Mouse (Mus musculus): ENCODE results near the gene Uhrf1bp1l. TPM values are rescaled to one million over a fixed set of nuclear protein-coding genes. Genes with fewer than 3 reads are reported as not detected.

Uhrf1bp1l gene
- total RNA-seq, 2 experiments from 2014 or later, result 87.6 to 92.0 TPM

- intact Hi-C loops (cut with DNase I), result no loop called here
- no peak for DNase-seq (ENCODE audit: low spot score in 2 of 2)
Measured at GRCm38 (mm10) chr10:89743266-89743665, 1.5 kb upstream of the Uhrf1bp1l start.

- intact Hi-C loops (cut with DNase I), result no loop called here
- DNase-seq (ENCODE audit: low spot score in 2 of 2), result no peak
Measured at GRCm38 (mm10) chr10:89744341-89744740, 450 bp upstream of the Uhrf1bp1l start.

- intact Hi-C loops (cut with DNase I), result no loop called here
- peak in 1 of 2 experiments; percentile 46 for DNase-seq (ENCODE audit: low spot score in 2 of 2)
Measured at GRCm38 (mm10) chr10:89745666-89746020, 852 bp downstream of the Uhrf1bp1l start.

- intact Hi-C loops (cut with DNase I), result no loop called here
- no peak for DNase-seq (ENCODE audit: low spot score in 2 of 2)
Measured at GRCm38 (mm10) chr10:89746581-89746980, 1.8 kb downstream of the Uhrf1bp1l start.

- intact Hi-C loops (cut with DNase I), result no loop called here
- no peak for DNase-seq (ENCODE audit: low spot score in 2 of 2)
Measured at GRCm38 (mm10) chr10:89747221-89747905, 2.6 kb downstream of the Uhrf1bp1l start.

- DNase-seq (ENCODE audit: low spot score in 2 of 2), result no peak
- intact Hi-C loops (cut with DNase I), result no loop called here
Measured at GRCm38 (mm10) chr10:89747911-89748310, 3.1 kb downstream of the Uhrf1bp1l start.

- DNase-seq (ENCODE audit: low spot score in 2 of 2), result no peak
- intact Hi-C loops (cut with DNase I), result no loop called here
Measured at GRCm38 (mm10) chr10:89748619-89749018, 3.8 kb downstream of the Uhrf1bp1l start.

GRCm38 (mm10) chr10:89751069-89751468 is 6.3 kb downstream of the Uhrf1bp1l start:
- intact Hi-C loops (cut with DNase I), result no loop called here

GRCm38 (mm10) chr10:89755231-89755630 is 10.4 kb downstream of the Uhrf1bp1l start:
- no peak for DNase-seq (ENCODE audit: low spot score in 2 of 2)
- intact Hi-C loops (cut with DNase I), result no loop called here

More at GRCm38 (mm10) chr10:89751069-89751468, 6.3 kb downstream of the Uhrf1bp1l start:
- DNase-seq (ENCODE audit: low spot score in 2 of 2), result no peak

- intact Hi-C loops (cut with DNase I), result no loop called here
- DNase-seq (ENCODE audit: low spot score in 2 of 2), result no peak
Measured at GRCm38 (mm10) chr10:89760772-89761171, 16.0 kb downstream of the Uhrf1bp1l start.

- intact Hi-C loops (cut with DNase I), result no loop called here
Measured at GRCm38 (mm10) chr10:89764457-89765121, 19.8 kb downstream of the Uhrf1bp1l start.

GRCm38 (mm10) chr10:89765790-89766714 is 21.3 kb downstream of the Uhrf1bp1l start:
- intact Hi-C loops (cut with DNase I), result no loop called here
- DNase-seq (ENCODE audit: low spot score in 2 of 2), result no peak

More at GRCm38 (mm10) chr10:89764457-89765121, 19.8 kb downstream of the Uhrf1bp1l start:
- DNase-seq (ENCODE audit: low spot score in 2 of 2), result no peak

- intact Hi-C loops (cut with DNase I), result no loop called here
- no peak for DNase-seq (ENCODE audit: low spot score in 2 of 2)
Measured at GRCm38 (mm10) chr10:89768352-89769020, 23.7 kb downstream of the Uhrf1bp1l start.

- intact Hi-C loops (cut with DNase I), result no loop called here
- no peak for DNase-seq (ENCODE audit: low spot score in 2 of 2)
Measured at GRCm38 (mm10) chr10:89769096-89769495, 24.3 kb downstream of the Uhrf1bp1l start.

- no peak for DNase-seq (ENCODE audit: low spot score in 2 of 2)
- intact Hi-C loops (cut with DNase I), result no loop called here
Measured at GRCm38 (mm10) chr10:89771894-89772293, 27.1 kb downstream of the Uhrf1bp1l start.

- intact Hi-C loops (cut with DNase I), result no loop called here
- no peak for DNase-seq (ENCODE audit: low spot score in 2 of 2)
Measured at GRCm38 (mm10) chr10:89776029-89776428, 31.2 kb downstream of the Uhrf1bp1l start.

GRCm38 (mm10) chr10:89791870-89792269 is 47.1 kb downstream of the Uhrf1bp1l start:
- intact Hi-C loops (cut with DNase I), result no loop called here
- no peak for DNase-seq (ENCODE audit: low spot score in 2 of 2)

GRCm38 (mm10) chr10:89794121-89794520 is 49.3 kb downstream of the Uhrf1bp1l start:
- intact Hi-C loops (cut with DNase I), result no loop called here
- peak in 1 of 2 experiments; percentile 38 for DNase-seq (ENCODE audit: low spot score in 2 of 2)

GRCm38 (mm10) chr10:89819146-89819545 is 74.4 kb downstream of the Uhrf1bp1l start:
- intact Hi-C loops (cut with DNase I), result no loop called here

GRCm38 (mm10) chr10:89823906-89824305 is 79.1 kb downstream of the Uhrf1bp1l start:
- DNase-seq (ENCODE audit: low spot score in 2 of 2), result peak in 1 of 2 experiments; percentile 22
- intact Hi-C loops (cut with DNase I), result no loop called here

More at GRCm38 (mm10) chr10:89819146-89819545, 74.4 kb downstream of the Uhrf1bp1l start:
- no peak for DNase-seq (ENCODE audit: low spot score in 2 of 2)

All from left cerebral cortex, postnatal 25 days (tissue).